Mouse (Mus musculus): ENCODE measurements around the gene Szt2.

DNA sequence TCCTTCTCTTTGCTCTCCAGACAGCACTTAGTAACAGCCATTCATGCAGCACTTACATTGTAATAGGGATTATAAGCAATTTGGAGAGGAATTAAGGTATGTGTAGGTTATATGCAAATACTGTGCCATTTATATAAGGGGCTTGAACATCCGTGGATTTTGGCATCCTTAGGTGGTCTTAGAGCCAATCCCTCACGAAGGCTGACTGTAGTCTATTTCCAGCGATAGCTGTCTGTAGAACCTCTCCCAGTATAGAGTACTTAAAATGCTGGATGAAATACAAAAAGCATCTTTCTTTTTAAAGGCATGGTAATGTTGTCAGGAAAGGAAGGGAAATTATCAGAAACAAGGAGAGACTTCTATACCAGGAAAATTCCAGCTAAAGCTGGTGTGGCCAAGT, 67.6 kb downstream of the Szt2 start:
- TF ChIP-seq CTCF (IDR thresholded peaks at IDR 0.05; ENCODE audit: low read depth) (no peak), EP300 (IDR thresholded peaks at IDR 0.05; ENCODE audit: low read depth) (no peak)
